Mouse (Mus musculus): ENCODE results near the gene Nacc1.
"Not testable (repeated sequence)": the region's sequence is repeated elsewhere in the genome, so short reads cannot be mapped to it uniquely, and the experiment has no call there.

The Nacc1 gene

DNA sequence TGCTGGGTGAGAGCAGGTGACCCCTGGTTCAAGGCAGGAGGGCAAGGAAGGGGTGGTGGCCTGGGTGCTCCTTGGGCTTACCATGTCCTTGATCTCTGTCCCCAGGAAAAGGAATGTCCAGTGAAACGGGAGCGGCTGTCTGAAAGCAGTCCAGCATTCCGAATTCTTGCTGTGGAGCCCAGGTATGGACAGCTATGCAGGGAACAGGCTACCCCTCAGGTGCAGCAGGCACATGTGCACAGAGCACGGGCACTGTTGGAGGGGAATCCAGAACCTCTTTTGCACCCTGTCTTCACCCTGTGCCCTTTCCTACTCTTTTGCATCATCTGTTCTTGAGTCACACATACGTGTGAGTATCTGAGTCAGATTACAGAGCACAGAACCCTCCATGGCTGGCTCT is 10.6 kb upstream of the Nacc1 start:
- DNase-seq = no peak

DNA sequence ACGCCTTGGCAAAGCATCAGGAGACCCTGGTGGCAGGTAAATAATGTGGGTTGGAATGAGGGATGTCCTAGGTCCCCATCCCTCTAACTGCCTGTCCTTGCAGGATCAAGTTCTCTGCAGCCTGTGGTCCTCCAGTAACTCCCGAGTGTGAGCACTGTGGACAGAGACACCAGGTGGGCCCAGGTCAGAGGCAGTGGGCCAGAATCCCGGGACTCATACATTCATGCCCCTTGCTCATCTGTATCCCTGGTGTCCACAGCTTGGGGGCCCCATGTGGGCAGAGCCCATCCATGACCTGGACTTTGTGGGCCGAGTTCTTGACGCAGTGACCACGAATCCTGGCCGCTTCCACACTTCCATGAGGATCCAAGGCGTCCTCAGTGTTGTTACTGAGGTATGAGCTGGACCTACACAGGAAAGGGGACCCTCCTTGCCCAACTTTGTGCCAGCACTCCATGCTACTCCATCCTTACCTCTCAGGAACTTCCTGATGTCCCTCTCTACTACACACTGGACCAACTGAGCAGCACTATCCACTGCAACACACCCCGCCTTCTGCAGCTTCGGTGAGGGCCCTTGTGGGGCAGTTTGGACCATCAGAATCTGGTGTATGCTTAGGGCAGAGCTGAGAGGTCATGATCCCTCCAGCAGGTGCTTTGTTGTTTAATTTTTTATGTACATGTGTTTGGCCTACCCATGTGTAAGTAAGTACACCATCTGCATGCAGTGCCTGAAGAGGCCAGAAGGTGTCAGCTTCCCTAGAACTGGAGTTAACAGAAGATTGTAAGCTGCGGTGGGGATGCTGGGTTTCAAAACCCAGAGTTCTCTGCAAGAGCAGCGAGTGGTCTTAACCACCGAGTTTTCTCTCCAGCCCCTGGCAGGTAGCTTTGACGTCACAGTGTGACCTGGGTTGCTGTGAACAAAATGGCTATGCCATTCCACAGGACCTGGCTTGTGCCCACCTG is 9.8 kb upstream of the Nacc1 start:
- DNase-seq = peak; percentile 55

DNA sequence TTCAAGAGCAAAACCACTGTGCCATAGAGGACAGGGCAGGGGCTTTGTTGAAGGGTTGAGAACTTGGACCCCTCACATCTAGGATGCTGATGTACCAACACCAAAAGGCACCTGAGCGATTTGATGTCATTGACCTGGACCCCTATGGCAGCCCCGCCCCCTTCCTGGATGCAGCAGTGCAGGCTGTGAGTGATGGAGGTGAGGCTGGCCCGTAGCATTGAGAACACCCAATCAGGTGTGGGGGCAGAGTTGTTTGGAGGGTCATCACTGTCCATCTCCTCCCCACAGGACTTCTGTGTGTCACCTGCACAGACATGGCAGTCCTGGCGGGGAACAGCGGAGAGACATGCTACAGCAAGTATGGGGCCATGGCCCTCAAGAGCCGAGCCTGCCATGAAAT is 7.5 kb upstream of the Nacc1 start:
- DNase-seq = no peak

DNA sequence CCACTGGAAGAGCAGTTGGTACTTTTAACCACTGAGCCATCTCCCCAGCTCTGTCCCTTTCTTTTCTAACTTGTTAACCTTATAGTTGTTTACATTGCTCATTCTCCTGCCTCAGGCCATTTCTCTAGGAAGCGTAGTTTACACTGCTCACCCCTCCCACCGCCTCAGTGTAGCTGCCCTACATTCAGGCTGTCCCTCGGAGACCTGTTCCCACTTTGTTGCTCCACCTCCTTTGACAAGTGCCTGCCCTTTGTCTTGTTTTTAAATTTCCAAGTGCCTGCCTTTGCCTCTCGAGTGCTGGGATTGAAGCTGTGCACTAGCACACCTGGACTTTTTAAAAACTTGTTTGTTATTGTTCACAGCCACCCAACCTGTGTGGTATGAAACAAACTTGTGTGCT is 5.7 kb upstream of the Nacc1 start:
- no peak for DNase-seq

- peak; percentile 93 for DNase-seq
Observed at GRCm38 (mm10) chr8:84689091-84689915, 1.6 kb upstream of the Nacc1 start.

- DNase-seq = peak; percentile 78
Observed at GRCm38 (mm10) chr8:84687003-84687704, 508 bp downstream of the Nacc1 start.

DNA sequence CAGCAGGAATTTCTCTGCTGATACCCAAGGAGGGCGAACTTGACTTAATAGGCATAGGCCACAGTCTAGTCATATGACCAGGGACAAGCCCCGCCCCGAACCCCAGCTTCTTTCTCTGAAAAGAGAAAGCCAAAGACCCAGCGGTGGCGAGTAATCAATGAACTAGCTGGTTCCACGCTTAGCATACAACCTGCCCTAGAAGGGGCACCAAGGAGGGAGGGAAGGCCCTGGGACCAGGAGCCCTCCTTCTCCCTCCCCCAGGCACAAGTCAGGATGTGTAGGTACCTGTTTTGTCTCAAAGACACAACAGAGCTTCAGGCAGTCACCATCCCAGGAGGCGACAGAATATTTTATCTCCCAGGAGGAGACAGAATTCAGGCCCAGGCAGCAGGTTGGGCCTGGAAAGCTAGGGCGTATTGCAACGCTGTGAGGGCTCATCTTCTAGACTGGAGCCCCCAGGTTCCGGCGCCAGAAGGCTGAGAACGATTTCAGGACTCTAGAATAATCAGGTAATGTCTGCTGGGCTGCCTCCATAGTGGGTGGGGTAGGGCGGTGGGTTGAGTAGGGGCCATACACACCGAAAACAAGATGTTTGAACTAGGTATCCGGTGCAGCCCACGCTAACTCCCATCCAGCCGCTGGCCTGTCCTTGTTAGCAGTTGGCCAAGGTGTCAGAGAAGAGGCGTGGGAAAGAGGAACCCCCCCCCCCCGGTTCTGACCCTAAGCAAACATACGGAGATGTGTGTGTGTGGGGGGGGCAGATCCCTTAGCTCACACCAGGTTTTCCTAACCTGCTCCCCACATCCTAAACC is 1.3 kb downstream of the Nacc1 start, which contains the start of gene Trmt1:
Gene Trmt1 (plus strand): TSS at position 117 of the 812 bp plus-strand sequence.
- peak; percentile 41 for DNase-seq

DNA sequence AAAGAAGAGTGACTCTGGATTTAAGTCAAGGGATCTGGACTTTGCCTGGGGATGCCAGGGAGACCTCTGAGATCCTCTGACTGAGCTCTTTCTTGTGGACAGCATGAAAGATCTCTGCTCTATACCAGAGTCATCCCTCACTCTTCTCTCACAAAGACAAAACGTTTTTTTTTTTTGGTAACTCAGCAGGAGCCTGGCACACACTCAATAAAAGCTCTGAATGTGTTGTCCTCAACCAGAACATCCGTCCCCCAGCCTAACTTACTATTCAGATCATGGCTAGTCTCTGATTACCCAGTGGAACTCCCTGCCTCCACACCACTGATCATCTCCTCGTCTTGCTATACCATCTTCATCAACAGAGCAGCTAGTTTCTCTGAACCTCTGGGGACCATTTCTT is 3.1 kb downstream of the Nacc1 start:
- no peak for DNase-seq

GRCm38 (mm10) chr8:84682257-84682656 is 5.4 kb downstream of the Nacc1 start:
- no peak for DNase-seq

GRCm38 (mm10) chr8:84681476-84681875 is 6.2 kb downstream of the Nacc1 start:
- DNase-seq = no peak

- DNase-seq = no peak
Observed at GRCm38 (mm10) chr8:84677305-84677704, 10.4 kb downstream of the Nacc1 start.

GRCm38 (mm10) chr8:84670295-84671006 is 17.2 kb downstream of the Nacc1 start:
- not testable (repeated sequence) for DNase-seq

DNA sequence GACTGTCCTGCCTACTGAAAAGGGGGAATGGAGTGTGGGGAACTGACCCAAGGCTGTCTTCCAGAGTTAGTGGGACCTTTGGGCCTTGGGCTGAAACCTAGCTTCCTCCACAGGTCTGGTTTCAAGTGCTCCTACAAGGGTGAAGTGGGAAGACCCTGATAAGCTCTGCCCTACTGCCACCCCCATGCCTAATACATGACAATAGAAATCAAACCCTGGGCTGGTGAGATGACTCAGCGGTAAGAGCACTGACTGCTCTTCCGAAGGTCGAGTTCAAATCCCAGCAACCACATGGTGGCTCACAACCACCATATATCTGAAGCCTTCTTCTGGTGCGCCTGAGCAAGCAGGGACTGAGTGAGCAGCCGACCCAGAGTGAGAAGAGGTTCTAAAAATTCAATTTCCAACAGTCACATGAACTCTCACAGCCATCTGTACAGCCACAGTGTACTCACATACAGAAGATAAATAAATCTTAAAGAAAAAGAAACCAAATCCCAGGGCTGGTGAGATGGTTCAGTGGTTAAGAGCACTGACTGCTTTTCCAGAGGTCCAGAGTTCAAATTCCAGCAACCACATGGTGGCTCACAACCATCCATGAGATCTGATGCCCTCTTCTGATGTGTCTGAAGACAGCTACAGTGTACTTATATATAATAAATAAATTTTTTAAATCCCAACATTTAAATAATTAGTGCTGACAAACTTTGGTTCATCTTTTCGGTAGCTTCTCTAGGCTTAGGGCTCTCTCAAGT is 18.8 kb downstream of the Nacc1 start:
- no peak for DNase-seq

DNA sequence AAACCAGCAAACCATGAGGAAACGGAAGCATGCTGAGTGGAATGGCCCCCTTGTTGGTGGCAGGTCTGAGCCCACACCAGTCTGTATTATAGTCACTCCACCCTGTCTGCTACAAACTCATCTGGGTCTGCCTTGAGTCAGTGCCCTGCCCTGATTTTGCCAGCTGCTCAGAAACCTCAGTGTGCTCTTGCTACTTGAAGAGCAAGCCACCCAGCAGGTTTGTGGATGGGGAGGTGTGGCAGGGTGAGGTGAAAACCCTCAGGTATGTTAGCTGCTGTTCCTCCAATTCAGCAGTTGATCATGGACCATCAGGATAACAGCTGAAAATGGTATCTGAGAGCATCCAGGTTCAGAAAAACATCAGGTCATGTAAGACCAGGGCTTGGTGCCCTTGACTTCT is 19.6 kb downstream of the Nacc1 start:
- no peak for DNase-seq

- DNase-seq = peak; percentile 59
Observed at GRCm38 (mm10) chr8:84665385-84665893, 22.2 kb downstream of the Nacc1 start.

DNA sequence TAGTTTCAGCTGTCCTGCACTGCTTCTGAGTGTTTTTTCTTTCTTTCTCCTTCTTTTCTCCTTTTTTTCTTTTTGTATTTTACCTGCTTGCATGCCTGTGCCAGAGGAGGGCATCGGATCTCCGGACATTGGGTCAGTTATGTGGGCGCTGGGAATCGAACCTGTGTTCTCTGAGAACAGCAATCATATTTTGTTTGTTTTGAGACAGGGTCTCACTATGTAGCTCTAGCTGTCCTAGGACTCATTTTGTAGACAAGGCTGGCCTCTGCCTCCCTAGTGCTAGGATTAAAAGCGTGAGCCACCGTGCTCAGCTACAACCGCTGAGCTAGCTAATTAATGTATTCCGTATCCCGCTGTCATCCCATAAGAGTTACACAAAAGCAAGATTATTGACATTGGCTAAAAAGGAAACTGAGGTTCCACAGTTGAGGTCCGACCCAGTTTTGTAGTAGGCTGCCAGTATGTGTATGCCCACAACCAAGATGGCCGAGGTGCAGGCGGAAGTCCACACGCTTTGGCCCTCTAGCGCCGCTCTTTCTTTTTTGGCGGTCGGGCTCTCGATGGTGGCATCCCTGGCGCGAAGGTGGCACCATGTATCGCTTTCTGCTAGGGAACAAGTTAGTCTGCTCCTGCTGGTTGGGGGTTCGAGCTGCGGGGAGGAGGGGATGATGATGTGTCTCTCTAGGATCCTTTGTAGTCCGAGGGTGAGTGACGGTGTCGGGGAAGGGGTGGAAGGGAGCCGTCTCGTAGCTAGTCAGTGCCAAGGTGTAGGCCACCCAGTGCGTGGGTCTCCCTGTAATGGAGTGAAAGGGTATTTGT is 22.9 kb downstream of the Nacc1 start:
- DNase-seq = peak; percentile 90

DNA sequence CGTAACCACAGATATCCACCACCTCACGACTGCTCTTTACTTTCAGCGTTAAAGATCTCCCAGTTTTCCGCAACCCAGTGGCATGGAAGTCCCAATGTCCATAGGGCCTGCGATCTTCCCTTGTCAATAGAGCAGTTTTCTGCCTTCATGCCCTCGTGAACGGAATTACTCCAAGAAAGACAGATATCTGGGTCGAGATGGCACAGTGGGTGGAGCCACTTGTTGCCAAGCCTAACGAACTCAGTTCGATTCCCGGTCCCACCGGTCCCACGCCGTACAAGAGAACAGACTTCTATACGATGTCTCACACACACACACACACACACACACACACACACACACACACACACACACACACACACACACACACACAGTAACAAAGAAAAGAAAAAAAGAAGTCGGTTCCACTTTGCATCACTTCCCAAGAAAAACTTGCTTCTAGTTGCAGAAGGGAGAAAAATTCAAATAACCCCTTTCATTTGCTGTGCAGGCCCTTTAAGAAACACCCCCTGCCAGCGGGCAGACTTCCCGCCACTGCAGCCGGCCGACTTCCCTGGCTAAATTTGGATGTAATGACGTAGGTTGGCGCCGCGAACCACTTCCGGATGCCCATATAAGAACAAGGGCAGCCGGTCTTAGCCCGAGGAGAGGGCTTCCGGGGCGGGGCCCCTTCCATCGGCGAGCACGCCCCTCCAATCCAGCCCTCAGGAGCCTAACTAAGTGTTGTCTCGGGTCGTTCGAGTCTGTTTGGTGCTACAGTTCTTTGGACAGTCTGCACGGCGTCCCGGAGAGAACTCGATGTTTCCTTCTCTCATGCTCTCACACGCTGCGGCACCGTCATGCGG is 24.0 kb downstream of the Nacc1 start:
- peak; percentile 99 for DNase-seq

DNA sequence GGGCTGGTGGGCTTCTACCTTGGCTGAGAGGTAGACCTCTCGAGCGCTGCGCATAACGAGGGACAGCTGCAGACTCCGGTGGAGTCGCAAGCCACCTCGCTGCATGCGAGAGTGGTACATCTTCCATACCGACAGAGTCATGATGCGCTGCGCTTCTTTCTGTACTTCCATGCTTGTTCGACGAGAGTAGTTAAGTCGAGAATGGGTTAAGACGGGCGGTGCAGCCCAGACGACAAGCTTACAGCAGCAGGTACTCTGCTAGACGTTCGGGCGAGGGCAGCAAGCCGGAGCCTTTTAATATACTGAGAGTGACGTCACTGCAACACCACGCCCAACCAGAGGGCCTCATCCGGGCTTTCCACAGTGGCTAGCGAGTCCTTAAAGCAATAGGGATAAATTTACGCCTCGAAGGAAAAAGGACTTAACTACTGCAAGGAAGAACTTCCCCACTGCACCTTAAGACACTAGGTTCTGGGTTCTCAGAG is 25.0 kb downstream of the Nacc1 start, which contains the start of gene Ier2:
Gene Ier2 (minus strand): TSS at position 272 of the 485 bp plus-strand sequence.
- DNase-seq = peak; percentile 96
